Mouse (Mus musculus) testis, adult 2 months (tissue): Measurements from ENCODE around the gene Ace.

ENCODE experiments used
- CTCF ChIP-seq: fragments of 200-500 bp; IDR thresholded peaks from 2 replicates; pipeline ENCODE4 v1.5.1; 2012; ENCODE audit warnings: low read depth, mild to moderate bottlenecking, inconsistent platforms, low read length, moderate library complexity; ENCODE audit not compliant: control insufficient read depth, insufficient read depth, insufficient replicate concordance
- POLR2A ChIP-seq: fragments of 200-500 bp; IDR thresholded peaks from 2 replicates; pipeline ENCODE4 v1.6.1; 2012; ENCODE audit warnings: low read depth, mild to moderate bottlenecking, inconsistent platforms, low read length, moderate library complexity; ENCODE audit not compliant: control insufficient read depth

DNA sequence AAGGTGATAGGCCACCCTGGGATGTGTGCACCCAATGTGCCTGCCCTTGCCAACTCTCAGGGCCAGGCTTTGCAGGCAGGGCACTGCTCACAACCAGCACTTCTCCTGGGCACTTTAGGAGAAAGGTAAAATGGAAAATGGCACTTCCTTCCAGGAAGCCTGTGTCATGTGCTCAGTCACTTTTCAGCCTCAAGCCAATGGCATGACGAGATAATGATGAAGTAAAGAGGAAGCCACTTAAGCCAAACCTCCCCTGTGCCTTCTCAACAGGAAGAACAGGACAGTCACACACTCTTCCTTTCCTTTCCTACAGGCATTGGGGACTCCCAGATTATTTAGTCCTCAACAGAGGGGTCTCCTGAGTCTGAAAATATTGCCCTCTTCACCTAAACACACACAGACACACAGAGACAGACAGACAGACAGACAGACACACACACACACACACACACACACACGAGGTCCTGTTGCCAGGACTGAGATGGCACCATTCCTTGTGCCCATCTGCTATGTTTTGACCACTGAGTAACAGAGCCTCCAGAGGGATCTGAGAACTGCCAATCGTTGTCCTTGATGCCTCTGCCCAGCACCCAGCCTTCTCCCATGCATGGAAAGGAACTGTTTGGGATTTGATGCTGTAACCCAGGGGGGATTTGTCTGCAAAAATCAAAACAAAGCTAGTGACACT is 47.5 kb upstream of the Ace start:
- no peak for TF ChIP-seq CTCF
- no peak for TF ChIP-seq POLR2A
